Mouse (Mus musculus) heart, embryonic 15.5 days (tissue): ENCODE data around the gene Gm3233. TPM values are rescaled to one million over a fixed set of nuclear protein-coding genes. Genes with fewer than 3 reads are reported as not detected.
"Not testable (repeated sequence)": the region's sequence is repeated elsewhere in the genome, so short reads cannot be mapped to it uniquely, and the experiment has no call there.

ENCODE experiments used
- ATAC-seq: fragments of 200-750 bp; cut with Nextera tagmentation; replicated peaks from 2 replicates; pipeline ENCODE4 v1.8.0; 2017; ENCODE audit warnings: low read depth, moderate TSS enrichment; ENCODE audit not compliant: insufficient number of reproducible peaks, insufficient read depth, low FRiP score
- H3K27ac ChIP-seq: fragments of 300-500 bp; sonication (generic); 2 replicates; pipeline ENCODE4 v1.5.1; 2015; ENCODE audit warnings: mild to moderate bottlenecking, inconsistent platforms
- H3K27me3 ChIP-seq: fragments of 300-500 bp; sonication (generic); 2 replicates; pipeline ENCODE4 v1.6.1; 2015; ENCODE audit warnings: inconsistent platforms
- H3K36me3 ChIP-seq: fragments of 300-500 bp; sonication (generic); 2 replicates; pipeline ENCODE4 v1.6.1; 2015; ENCODE audit warnings: mild to moderate bottlenecking, inconsistent platforms
- H3K4me1 ChIP-seq: fragments of 300-500 bp; sonication (generic); replicated peaks from 2 replicates; pipeline ENCODE4 v1.6.1; 2015; ENCODE audit warnings: inconsistent platforms
- H3K4me2 ChIP-seq: fragments of 300-500 bp; sonication (generic); 2 replicates; pipeline ENCODE4 v1.6.1; 2015; ENCODE audit warnings: inconsistent platforms, mild to moderate bottlenecking, moderate library complexity
- H3K4me3 ChIP-seq: fragments of 300-500 bp; sonication (generic); 2 replicates; pipeline ENCODE4 v1.5.1; 2015; ENCODE audit warnings: mild to moderate bottlenecking, inconsistent platforms
- H3K9ac ChIP-seq: fragments of 300-500 bp; sonication (generic); 2 replicates; pipeline ENCODE4 v1.6.1; 2015; ENCODE audit warnings: mild to moderate bottlenecking, inconsistent platforms
- H3K9me3 ChIP-seq: fragments of 300-500 bp; sonication (generic); replicated peaks from 2 replicates; pipeline ENCODE4 v1.6.1; 2016; ENCODE audit warnings: inconsistent platforms
- WGBS: fragments of 180-500 bp; shearing (Covaris S2); methylation state at CpG from one replicate; pipeline ENCODE4 v1.1.7; 2015; ENCODE audit warnings: mixed read lengths; 5-methylcytosine and 5-hydroxymethylcytosine counted together
- polyA plus RNA-seq: library from polyadenylated mRNA; unstranded; fragments of >200 nt; fragmentation: Nextera tagmentation; extraction: Ambion mirVana; gene quantifications from 2 replicates; pipeline ENCODE4 v1.2.1, GENCODE M21; 2015

Gm3233 gene
- polyA plus RNA-seq, 1 experiment from 2014 or later: not detected

DNA sequence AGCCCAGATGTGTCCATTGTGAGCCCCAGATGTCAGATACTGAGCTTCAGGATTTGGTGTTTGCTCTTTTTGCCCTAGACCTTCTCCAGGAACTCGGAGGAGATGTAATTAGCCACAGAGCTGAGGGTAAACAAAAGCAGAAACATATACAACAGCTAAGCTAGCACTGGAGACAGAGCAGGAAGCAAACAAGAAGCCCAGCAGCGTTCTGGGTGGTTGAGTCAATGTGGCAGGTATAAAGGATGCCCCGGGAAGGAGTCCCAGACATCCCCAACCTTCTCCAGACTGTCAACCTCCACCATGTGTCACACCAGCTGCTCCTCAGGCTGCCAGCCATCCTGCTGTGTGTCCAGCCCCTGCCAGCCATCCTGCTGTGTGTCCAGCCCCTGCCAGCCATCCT, 33.3 kb downstream of the Gm3233 start, which contains the start of gene Gm10100:
TSS of gene Gm10100 (plus strand) at position 301 of the 400 bp plus-strand sequence.
- Histone ChIP-seq H3K4me3 (no peak within 1 kb of the TSS), H3K9ac (no peak within 1 kb of the TSS), H3K27me3 (no peaks in the 10 kb centered on the region), H3K4me2 (no peak within 1 kb of the TSS), H3K27ac (no peak within 1 kb of the TSS), H3K36me3 (no peaks in the 10 kb centered on the region), H3K4me1 (no peaks in the 10 kb centered on the region), H3K9me3 (no peaks in the 10 kb centered on the region)
- no peak for ATAC-seq
- 30% methylated on average over 3 of the region's 3 CpGs for WGBS

DNA sequence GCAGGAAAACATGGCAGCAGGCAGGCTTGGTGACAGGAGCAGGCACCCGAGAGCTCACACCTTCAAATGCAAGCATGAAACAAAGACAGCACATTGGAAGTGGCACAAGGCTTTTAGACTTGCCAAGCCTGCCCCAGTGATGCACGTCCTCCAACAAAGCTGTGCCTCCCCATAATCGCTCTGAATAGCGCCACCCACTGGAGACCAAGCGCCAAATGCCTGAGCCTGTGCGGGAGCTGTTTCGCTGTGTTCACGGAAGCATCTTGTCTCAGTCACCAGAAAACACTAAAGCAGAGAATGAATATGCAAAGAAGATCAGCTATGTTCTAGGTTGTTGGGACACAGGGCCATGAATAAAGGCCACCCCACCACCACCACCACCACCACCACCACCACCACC, 34.6 kb downstream of the Gm3233 start:
- H3K9ac ChIP-seq: no peak overlapping the region
- WGBS: 75% methylated on average over 8 of the region's 8 CpGs

DNA sequence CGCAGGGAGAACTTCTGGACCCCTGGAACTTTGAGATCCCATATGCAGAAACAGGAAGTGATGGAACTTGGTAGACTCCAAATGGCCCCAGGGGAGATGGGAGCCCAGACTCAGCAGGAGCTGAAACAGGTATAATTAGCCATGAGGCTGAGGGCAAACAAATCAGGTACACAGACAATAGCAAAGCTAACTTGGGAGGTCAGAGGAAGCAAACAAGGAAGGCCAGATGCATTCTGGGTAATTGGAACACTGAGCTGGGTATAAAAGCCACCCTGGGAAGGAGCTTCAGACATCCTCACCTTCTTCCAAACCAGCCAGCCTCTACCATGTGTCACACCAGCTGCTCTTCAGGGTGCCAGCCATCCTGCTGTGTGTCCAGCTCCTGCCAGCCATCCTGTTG, 39.2 kb downstream of the Gm3233 start, which contains the start of gene Krtap12-1:
TSS of gene Krtap12-1 (plus strand) at position 301 of the 400 bp plus-strand sequence.
- H3K4me2 ChIP-seq, H3K4me1 ChIP-seq, H3K27me3 ChIP-seq, H3K27ac ChIP-seq, H3K9ac ChIP-seq, H3K9me3 ChIP-seq, ATAC-seq, H3K36me3 ChIP-seq, H3K4me3 ChIP-seq: not testable (repeated sequence)
- WGBS: 79% methylated on average over 1 of the region's 1 CpGs

More for the DNA sequence above, 34.6 kb downstream of the Gm3233 start:
- Histone ChIP-seq H3K4me3 (no peak overlapping the region), H3K36me3 (no peaks in the 10 kb centered on the region), H3K4me1 (no peaks in the 10 kb centered on the region), H3K4me2 (no peak overlapping the region), H3K9me3 (no peaks in the 10 kb centered on the region), H3K27ac (no peak overlapping the region), H3K27me3 (no peaks in the 10 kb centered on the region)
- no peak for ATAC-seq

DNA sequence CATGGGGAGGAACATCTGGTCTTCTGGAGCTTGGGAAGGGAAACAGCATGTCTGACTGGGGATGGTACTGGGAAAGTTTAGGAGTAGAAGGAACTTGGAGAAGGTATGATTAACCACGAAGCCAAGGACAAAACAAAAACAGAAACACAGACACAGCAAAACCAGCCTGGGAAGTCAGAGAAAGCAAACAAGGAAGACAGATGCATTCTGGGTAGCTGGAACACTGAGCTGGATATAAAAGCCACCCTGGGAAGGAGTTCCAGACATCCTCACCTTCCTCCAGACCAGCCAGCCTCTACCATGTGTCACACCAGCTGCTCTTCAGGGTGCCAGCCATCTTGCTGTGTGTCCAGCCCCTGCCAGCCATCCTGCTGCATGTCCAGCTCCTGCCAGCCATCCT, 44.0 kb downstream of the Gm3233 start, which contains the start of gene Gm10142:
TSS of gene Gm10142 (plus strand) at position 301 of the 400 bp plus-strand sequence.
- WGBS: 61% methylated on average over 1 of the region's 1 CpGs
- no peak within 1 kb of the TSS for H3K27ac ChIP-seq
- H3K4me1 ChIP-seq: no peaks in the 10 kb centered on the region
- no peak within 1 kb of the TSS for H3K9ac ChIP-seq
- H3K9me3 ChIP-seq: peaks cover 4% of the 10 kb centered on the region
- H3K36me3 ChIP-seq: no peaks in the 10 kb centered on the region
- no peak for ATAC-seq
- H3K4me3 ChIP-seq: no peak within 1 kb of the TSS
- no peak within 1 kb of the TSS for H3K4me2 ChIP-seq
- no peaks in the 10 kb centered on the region for H3K27me3 ChIP-seq

DNA sequence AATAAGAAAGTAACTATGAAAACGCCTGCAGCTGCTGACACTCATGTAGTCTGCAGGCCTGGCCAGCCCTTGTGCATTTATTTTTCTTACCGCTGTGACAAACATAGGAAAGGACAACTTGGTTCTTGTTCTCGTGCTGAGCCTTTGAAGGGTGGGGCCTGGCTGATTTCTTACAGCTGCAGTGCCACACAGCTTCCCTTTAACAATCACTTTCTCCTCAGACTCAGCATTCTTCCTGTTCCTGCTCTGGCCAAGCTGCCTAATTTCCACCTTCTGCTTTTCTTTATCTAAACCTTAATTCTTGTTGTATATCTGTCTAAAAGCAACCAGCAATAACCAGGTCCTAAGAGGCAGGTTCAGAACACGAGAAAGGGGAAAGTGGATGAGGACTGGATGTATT, 45.7 kb downstream of the Gm3233 start:
- no peak for ATAC-seq
- Histone ChIP-seq H3K27me3 (no peaks in the 10 kb centered on the region), H3K9ac (no peak overlapping the region), H3K27ac (no peak overlapping the region), H3K4me2 (no peak overlapping the region), H3K4me3 (no peak overlapping the region), H3K36me3 (no peaks in the 10 kb centered on the region), H3K9me3 (peaks cover 4% of the 10 kb centered on the region), H3K4me1 (no peaks in the 10 kb centered on the region)
- 58% methylated on average over 4 of the region's 4 CpGs for WGBS

DNA sequence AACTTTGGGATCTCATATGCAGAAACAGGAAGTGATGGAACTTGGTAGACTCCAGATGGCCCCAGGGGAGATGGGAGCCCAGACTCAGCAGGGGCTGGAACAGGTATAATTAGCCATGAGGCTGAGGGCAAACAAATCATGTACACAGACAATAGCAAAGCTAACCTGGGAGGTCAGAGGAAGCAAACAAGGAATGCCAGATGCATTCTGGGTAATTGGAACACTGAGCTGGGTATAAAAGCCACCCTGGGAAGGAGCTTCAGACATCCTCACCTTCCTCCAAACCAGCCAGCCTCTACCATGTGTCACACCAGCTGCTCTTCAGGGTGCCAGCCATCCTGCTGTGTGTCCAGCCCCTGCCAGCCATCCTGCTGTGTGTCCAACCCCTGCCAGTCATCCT, 48.3 kb downstream of the Gm3233 start, which contains the start of gene Gm10024:
TSS of gene Gm10024 (plus strand) at position 301 of the 400 bp plus-strand sequence.
- not testable (repeated sequence) for H3K27ac ChIP-seq, H3K4me3 ChIP-seq, H3K4me2 ChIP-seq, H3K27me3 ChIP-seq, H3K4me1 ChIP-seq, H3K36me3 ChIP-seq, H3K9me3 ChIP-seq, ATAC-seq, H3K9ac ChIP-seq

DNA sequence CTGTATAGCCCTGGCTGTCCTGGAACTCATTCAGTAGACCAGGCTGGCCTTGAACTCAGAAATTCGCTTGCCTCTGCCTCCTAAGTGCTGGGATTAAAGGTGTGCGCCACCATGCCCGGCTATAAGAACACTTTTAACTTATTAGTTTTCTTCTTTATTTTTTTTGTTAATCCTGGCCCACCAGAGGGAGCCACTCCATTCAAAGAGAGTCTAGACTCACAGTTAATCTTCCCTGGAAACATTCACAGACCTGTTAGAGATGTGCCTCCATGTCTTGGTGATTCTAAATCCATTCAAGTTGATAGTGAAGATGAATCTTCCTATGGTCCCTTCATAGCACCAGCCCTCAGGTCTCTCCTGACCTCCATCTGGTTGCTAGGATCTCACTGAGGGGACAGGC, 49.7 kb downstream of the Gm3233 start:
- H3K27me3 ChIP-seq: no peaks in the 10 kb centered on the region
- no peak overlapping the region for H3K4me2 ChIP-seq
- H3K9me3 ChIP-seq: peaks cover 3% of the 10 kb centered on the region
- no peak overlapping the region for H3K9ac ChIP-seq
- ATAC-seq: no peak
- no peak overlapping the region for H3K27ac ChIP-seq
- 78% methylated on average over 3 of the region's 3 CpGs for WGBS
- no peaks in the 10 kb centered on the region for H3K36me3 ChIP-seq
- no peaks in the 10 kb centered on the region for H3K4me1 ChIP-seq
- no peak overlapping the region for H3K4me3 ChIP-seq

Other genes with a start within 250 kb of the Gm3233 start
- 21.3 and 28.1 TPM in 2 replicates for gene Fam207a, start 243.9 kb downstream of the Gm3233 start, polyA plus RNA-seq
- gene Itgb2, start 229.4 kb downstream of the Gm3233 start, polyA plus RNA-seq: 2.1 and 6.2 TPM in 2 replicates
- 105 and 125 TPM in 2 replicates for gene Pttg1ip, start 178.0 kb downstream of the Gm3233 start, polyA plus RNA-seq
- 138 and 169 TPM in 2 replicates for gene Sumo3, start 153.6 kb downstream of the Gm3233 start, polyA plus RNA-seq
- 0.60 and 3.9 TPM in 2 replicates for gene Gm49325, start 153.5 kb downstream of the Gm3233 start, polyA plus RNA-seq
- gene Ube2g2, start 137.4 kb downstream of the Gm3233 start, polyA plus RNA-seq: 66.3 and 85.1 TPM in 2 replicates
- 0.42 TPM in 1 of 2 replicates, not detected in the other for gene Tspear, start 73.1 kb downstream of the Gm3233 start, polyA plus RNA-seq
- not detected in 2 replicates for gene Gm19402, start 68.9 kb downstream of the Gm3233 start, polyA plus RNA-seq
- gene Gm9508, start 62.4 kb downstream of the Gm3233 start, polyA plus RNA-seq: not detected in 2 replicates
- gene Gm10272, start 53.1 kb downstream of the Gm3233 start, polyA plus RNA-seq: not detected in 2 replicates
- gene Gm10024, start 48.2 kb downstream of the Gm3233 start, polyA plus RNA-seq: not detected in 2 replicates
- gene Gm10142, start 43.9 kb downstream of the Gm3233 start, polyA plus RNA-seq: not detected in 2 replicates
- gene Krtap12-1, start 39.1 kb downstream of the Gm3233 start, polyA plus RNA-seq: not detected in 2 replicates
- gene Gm10100, start 33.2 kb downstream of the Gm3233 start, polyA plus RNA-seq: not detected in 2 replicates
- gene Gm18596, start 17.0 kb downstream of the Gm3233 start, polyA plus RNA-seq: not detected in 2 replicates
- not detected in 2 replicates for gene Gm9736, start 8.3 kb downstream of the Gm3233 start, polyA plus RNA-seq
- gene Gm3238, start 11.6 kb upstream of the Gm3233 start, polyA plus RNA-seq: not detected in 2 replicates
- gene Gm7138, start 17.3 kb upstream of the Gm3233 start, polyA plus RNA-seq: not detected in 2 replicates
- gene Gm3250, start 22.9 kb upstream of the Gm3233 start, polyA plus RNA-seq: not detected in 2 replicates
- gene Gm7137, start 28.5 kb upstream of the Gm3233 start, polyA plus RNA-seq: not detected in 2 replicates
- not detected in 2 replicates for gene Gm9639, start 35.4 kb upstream of the Gm3233 start, polyA plus RNA-seq
- gene Gm19668, start 39.5 kb upstream of the Gm3233 start, polyA plus RNA-seq: not detected in 2 replicates
- not detected in 2 replicates for gene Gm9507, start 52.2 kb upstream of the Gm3233 start, polyA plus RNA-seq
- gene Gm2696, start 55.0 kb upstream of the Gm3233 start, polyA plus RNA-seq: not detected in 2 replicates
- not detected in 2 replicates for gene Krtap10-4, start 67.4 kb upstream of the Gm3233 start, polyA plus RNA-seq
- not detected in 2 replicates for gene Krtap10-10, start 76.3 kb upstream of the Gm3233 start, polyA plus RNA-seq
- gene Gm36176, start 87.1 kb upstream of the Gm3233 start, polyA plus RNA-seq: not detected in 2 replicates
- not detected in 2 replicates for gene Gm10318, start 93.2 kb upstream of the Gm3233 start, polyA plus RNA-seq
- gene Gm3285, start 102.3 kb upstream of the Gm3233 start, polyA plus RNA-seq: not detected in 2 replicates
- gene Lrrc3, start 142.9 kb upstream of the Gm3233 start, polyA plus RNA-seq: 1.1 and 2.2 TPM in 2 replicates
- 0.34 and 2.5 TPM in 2 replicates for gene Trpm2, start 210.9 kb upstream of the Gm3233 start, polyA plus RNA-seq
- 16.7 and 20.8 TPM in 2 replicates for gene 1810043G02Rik, start 218.8 kb upstream of the Gm3233 start, polyA plus RNA-seq